Mouse (Mus musculus) C2C12 (cell line): Measurements from ENCODE around the gene Ddx43.

Source experiments
- CEBPB ChIP-seq: IDR thresholded peaks from one replicate; pipeline ENCODE4 v1.6.1; 2011; ENCODE audit warnings: low read depth, mild to moderate bottlenecking, control low read depth, moderate library complexity
- CTCF ChIP-seq: IDR thresholded peaks from one replicate; pipeline ENCODE4 v1.5.1; 2011; ENCODE audit not compliant: control insufficient read depth, insufficient read depth, insufficient read length
- MAX ChIP-seq: IDR thresholded peaks from one replicate; pipeline ENCODE4 v1.6.1; 2011; ENCODE audit warnings: mild to moderate bottlenecking, control low read depth

GRCm38 (mm10) chr9:78451382-78451781, 55.8 kb downstream of the Ddx43 start:
- no peak for TF ChIP-seq CTCF
- TF ChIP-seq CEBPB: no peak
- TF ChIP-seq MAX: no peak
